Mouse (Mus musculus) R1 (cell line): ENCODE data around the gene Sept9.

Source experiments
- DNase-seq: peaks from one replicate; pipeline ENCODE4 v3.0.0-alpha.2; 2018; ENCODE audit warnings: low read depth, low spot score

Sept9 gene

DNA sequence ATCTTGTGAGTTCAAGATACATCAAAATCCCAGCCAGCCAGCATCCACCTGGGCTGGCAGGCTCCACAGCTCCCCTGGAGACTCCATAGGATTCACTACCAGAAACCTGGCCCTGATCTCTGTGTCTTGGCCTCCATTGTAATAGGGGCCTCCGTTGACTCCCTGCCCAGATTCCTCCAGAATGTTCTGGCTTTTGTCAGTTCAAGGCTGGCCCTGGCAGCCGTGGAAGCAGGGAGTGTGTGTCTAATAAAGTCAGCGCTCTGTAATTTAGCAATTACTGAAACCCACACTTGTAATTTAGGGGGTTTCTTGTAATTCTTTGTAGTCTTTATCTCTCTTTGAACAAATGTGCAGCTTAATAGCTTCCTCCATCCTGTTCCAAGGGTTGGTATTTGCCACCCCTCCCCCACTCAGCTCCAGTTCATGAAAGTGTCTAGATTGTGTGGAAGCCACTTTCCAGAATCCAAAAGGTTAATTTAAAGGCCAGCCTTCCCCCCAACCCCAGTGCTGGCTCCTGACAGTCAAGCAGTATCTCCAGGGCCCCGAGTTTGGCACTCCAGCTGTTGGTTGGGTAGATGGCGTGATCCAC, 170.9 kb downstream of the Sept9 start:
- DNase-seq, result no peak

DNA sequence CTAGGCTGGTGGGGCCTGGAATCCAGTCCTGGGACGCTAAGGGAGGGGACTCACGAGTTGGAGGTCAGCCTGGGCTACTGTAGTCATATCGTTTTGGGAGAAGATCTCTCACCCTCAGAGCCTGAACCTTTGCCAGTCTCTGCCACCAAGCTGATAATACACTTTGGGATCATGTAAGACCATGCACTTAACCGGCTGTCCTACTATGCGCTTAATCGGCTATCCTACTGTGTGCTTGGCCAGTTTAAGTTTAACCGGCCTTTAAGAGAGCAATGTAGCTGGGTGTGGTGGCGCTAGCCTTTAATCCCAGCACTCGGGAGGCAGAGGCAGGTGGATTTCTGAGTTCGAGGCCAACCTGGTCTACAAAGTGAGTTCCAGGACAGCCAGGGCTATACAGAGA, 173.1 kb downstream of the Sept9 start:
- no peak for DNase-seq

DNA sequence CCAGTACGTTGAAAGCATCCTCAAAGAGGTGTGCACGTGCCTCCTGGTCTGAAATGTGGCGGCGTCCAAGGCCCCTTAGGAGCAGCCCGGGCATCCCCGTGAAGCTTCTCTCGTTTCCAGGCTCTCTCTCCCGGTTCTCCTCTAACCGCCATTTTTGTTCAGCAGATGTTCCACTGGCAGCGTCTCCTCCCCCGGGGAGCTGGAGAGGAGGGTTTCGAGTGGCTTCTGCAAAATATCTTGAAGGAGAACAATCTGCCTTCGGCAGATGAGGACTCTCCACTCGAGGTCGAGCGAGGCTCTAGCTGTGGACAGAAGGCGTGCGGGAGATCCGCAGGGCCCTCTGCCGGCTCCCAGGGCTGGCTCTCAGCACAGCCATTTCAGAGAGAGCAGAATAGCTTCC, 173.7 kb downstream of the Sept9 start:
- peak; percentile 46 for DNase-seq

DNA sequence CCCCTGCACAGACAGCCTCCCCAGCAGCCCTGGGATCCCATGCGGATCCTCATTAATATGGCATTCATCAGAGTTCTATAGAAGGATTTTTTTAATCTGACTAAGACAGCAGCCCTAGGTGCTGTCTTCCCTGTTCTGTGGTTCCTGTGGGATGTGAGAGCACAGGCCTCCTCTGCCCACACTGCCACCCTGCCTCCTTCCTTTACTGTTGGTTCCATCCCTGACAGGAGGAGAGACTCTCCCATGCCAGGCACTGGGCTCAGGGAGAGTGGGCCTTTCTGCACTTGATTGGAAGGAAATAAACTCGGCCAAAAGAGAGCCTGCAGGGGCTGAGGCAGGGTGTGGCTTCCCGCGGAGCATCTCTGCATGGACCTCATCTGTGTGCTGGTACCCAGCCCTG, 174.4 kb downstream of the Sept9 start:
- no peak for DNase-seq

DNA sequence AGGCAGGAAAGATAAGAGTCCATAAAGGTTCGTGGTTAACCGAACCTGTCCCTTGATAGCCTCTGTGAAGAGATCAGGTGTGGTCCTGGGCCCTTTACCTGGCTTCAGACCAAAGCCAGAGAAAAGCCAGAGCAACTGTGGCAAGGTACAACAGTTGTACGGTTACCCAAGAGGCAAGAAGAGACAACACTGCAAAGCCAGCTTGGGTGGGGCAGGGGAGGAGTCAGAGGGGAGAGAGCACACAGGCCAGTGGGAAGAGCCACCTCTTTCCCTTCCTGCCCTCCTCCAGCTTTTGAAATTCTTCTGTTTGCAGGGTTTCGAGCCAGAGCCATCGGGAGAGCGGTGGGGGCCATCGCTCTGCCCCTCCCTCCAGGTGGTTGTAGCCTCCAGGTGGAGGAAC, 174.8 kb downstream of the Sept9 start:
- DNase-seq, result peak; percentile 29

DNA sequence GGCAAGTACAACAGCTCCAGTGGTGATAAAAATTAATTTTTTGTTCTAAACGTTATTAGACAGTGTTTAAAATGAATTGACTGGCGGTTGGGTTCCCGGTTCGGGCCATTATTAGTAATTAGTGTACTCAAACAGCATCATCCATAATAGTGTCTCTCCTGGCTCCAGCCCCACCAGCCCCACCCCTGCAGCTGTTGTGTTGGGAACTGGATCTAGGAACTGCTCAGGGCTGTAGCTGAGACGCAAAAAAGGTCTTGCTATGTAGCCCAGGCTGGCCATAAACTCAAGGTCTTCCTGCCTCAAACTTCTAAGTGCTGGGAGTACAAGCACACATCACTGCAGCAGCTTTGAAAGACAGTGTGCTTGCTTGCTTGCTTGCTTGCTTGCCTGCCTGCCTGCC, 180.3 kb downstream of the Sept9 start:
- DNase-seq, result no peak

DNA sequence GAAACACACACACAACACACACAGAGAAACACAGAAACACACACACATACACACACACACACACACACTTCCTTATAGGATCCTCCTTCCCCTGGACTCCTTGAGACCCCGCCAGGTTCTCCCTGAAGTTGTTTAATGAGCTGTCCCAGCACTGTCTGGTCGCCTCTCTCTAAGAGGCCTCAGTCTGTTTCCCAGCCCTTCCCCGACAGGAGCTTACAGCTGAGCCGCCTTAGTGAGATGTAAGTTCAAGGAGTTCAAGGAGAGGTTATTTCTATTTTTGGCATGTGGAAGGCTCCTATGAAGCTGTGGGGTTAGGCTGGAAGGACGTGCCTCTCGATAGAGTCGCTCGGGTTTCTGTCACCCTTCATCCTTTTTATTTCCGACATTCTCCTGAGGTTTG, 184.8 kb downstream of the Sept9 start:
- DNase-seq, result no peak

DNA sequence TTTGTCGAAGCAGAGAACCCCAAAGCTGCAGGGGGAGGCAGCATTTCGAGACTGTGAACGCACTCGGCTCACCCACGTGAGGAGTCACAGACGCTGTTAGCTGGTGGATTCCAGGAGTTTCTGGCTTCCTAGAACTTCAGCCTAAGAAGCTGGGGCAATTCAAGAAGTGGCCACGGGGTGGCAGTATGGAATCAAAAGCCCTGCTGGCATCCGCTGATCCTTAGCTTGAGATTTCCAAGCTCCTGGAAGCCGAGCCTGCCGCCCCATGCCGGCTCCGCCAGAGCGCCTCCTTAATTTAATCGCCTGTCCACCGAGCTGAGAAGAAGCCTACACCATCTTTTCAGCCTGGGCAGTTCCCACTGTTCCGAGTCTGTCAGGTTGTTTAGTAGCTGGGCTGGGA, 185.4 kb downstream of the Sept9 start:
- DNase-seq, result peak; percentile 93

DNA sequence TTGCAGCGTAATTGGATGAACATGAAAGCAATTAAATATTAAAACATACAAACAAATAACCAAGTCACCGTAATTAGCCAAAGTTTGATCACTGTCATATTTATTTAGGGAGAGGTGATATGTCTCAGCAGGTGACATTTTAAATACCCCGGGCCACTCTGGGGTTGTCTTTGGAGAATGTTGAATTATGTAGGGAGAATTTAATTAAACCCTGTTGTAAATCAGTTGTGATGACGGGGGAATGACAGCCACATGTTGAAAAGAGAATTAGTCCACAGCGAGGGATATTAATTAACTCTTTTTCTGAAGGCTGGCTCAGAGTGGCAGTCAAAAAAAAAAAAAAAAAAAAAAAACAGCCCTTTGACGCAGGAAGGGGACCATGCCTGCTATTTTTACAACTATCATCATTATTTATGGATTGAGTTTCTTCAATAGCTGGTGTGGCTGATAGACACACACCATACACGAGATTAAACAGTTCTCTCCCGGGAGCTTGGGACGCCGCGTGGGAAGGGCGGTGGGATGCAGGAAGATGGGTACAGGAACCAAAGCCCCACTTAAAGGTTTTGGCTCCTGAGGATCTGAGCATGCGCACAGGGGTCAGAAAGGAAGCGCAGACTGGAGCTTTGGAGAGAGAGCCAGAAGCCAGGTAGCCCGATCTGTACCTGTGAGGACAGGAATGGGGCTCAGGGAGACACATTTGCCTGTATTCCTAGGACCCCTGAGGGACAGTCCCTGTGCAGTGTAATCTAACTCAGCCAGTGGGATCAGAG, 186.1 kb downstream of the Sept9 start:
- peak; percentile 29 for DNase-seq

DNA sequence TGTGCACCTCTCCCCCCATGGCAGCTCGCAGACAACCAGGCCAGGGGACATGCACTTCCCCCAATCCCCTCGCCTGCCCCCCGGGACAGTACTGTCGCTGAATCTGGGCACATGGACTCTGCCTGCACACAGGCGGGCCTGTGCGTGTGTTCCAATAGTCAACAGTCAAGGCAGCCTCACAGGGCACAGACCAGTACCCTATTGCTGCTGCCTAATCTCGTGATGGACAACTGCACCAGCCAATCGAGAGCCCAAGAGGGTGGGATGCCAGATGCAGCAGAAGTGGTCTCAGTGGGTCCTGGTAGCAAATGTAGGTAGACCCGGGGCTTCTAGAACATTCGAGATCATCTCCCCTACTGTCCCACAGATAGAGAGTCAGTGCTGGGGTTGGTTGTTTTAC, 187.8 kb downstream of the Sept9 start:
- peak; percentile 84 for DNase-seq

DNA sequence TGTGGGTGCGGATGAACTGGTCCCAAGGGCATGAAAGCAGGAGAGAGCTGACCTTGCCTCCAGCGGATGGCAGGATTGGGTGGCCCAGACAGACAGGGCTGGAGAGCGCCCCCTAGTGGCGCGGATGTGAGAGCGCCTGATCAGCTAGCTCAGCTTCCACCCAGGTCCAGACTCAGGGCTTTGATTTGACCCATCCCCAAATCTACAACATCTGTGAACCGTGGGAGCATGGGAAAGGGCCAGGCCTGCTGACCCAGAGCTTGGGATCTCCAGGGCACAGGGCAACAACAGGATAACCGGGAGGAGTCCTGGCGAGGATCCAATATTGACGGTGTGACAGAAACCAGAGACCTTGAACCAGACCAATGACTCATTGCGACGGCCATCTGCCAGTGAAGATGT, 190.5 kb downstream of the Sept9 start:
- peak; percentile 78 for DNase-seq

DNA sequence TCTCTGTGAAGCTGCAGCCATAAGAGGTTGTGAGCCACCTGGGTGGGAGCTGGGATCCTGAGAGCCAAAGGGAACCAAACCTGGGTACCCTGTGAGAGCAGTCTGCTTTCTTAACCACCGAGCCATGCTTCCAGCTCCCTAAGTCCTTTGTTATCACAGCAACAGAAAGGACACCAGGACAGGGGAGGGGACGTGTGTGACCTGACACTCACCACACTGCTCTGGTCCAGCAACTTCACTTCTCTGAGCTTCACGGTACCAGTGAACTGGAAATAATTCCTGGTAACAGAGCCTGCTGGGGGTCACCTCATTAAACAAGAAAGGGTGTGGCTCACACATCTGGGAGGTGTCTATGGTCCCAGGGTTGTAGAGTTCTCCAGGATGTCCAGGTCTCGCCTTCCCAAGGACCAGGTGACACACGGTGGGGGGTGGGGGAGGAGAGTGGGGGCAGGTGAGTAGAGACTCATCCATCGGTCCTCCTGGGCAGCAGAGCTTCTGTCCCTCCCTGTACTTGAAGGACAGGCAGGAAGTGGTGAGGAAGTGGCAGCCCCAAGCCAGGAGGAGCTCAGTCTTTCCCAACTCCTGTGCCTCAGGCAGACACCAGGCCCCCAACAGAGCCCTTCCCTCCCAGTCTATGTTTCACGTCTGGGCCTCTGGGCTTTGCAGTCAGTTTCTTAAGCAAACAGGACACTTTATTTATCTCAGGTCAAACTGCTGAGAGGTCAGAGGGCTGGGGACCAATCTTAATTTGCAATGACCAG, 191.5 kb downstream of the Sept9 start:
- DNase-seq, result no peak

DNA sequence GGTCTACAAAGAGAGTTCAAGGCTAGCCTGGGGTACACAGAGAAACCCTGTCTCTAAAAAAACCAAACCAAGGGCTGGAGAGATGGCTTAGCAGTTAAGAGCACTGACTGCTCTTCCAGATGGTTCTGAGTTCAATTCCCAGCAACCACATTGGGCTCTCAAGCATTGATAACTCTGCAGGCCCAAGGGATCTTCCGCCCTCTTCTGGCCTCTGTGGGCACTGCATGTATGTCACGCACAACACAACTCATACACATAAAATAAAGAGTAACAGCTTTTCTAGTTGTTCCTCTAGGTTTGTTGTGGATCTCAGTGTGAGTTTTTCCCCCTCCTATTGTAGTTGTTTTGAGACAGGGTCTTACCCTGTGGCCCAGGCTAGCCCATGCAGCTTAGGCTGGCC, 192.8 kb downstream of the Sept9 start:
- DNase-seq, result peak; percentile 79

DNA sequence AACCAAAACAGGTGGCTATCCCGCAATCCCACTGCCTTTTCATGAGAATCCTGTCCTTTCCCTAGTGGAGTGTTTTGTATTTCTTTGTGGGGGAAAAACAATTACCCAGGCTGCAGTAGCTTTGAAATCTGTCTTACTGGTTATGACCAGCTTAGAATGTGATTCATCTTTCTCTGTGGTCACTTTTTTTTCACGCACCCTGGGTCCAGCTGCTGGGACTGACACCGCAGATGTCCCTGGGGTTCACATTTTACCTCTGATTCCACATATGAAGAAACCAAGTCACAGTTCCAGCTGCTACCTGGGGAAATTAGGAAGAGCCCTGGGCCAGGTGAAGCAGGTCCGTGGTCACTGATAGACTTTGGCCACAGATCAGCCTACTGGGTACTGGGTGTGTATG, 194.3 kb downstream of the Sept9 start:
- no peak for DNase-seq

DNA sequence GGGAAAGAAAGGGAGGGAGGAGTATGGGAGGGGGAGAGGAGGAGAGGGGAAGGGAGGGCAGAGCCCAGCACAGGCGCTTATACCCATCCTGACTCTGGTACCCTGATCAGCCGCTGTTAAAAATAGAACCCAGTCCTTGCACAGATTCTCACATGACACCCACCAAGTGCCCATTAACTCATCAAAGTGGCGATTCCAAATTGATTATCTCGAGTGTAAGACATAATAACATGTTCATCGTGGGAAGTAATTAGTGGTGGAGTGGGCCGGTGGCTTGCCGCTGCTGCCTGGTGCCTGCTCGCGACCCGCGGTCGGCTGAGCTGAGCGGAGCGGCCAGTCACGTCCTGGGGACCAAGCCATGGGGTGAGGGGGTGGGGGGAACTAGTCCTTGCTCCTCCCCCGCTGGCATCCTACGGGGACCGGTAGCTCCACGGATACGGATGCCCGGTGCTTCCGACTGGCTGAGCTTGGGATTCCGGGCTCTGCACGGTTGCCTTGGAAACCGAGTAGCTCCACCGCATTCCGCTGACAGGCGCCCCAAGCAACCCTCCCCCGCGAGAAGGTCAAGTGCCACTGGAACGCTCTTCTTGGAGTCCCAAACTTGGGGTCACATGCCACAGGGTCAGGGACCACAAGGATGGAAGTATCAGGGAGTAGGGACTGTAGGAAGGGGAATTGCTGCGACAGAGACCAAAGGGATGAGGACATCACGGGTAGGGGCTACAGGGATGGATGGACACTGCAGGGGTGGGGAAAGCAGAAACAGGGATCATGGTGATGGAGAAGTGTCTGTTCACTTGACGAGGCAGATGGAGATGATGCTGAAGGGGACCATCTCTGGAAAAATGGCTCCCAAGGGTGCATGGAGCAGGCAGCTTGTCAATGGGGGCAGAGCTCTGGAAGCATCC, 195.0 kb downstream of the Sept9 start:
- peak; percentile 66 for DNase-seq

DNA sequence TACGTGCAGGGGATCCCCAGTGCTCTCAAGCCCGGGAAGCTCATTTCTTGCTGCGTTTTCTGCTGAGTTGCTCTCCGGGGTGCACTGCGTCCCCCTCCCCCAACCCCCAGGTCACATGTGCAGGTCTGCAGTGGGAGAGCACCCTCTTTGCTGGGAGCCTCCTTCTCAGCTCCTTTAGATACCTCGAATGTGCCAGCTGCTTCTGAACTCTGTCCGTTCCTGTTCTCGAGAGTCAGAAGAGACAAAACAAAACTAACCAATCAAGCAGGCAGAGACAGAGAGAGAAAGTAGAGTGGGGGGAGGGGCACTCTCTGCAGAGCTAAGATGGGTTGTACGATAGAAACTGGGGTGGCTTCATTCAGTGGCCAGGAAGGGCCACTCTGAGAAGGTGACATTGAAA, 195.8 kb downstream of the Sept9 start:
- no peak for DNase-seq

DNA sequence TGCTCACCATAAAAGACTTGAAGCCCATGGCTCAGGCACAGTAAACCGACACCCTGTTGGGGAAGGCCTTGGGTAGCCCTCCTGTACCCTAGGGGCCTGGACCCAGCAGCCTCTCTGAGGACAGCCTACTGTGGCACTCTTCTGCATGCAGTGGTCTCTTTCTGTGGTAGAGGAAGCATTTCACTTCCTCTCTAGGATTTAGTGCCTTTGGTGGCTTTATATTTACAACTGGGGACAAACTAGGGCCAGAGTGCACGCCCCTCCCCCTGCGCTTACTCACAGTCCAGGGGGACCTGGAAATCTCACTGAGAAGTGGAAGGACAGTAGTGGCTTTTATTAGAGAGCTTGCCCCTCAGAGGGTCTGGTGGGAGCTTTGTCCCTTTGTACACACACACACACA, 197.5 kb downstream of the Sept9 start:
- DNase-seq, result no peak

DNA sequence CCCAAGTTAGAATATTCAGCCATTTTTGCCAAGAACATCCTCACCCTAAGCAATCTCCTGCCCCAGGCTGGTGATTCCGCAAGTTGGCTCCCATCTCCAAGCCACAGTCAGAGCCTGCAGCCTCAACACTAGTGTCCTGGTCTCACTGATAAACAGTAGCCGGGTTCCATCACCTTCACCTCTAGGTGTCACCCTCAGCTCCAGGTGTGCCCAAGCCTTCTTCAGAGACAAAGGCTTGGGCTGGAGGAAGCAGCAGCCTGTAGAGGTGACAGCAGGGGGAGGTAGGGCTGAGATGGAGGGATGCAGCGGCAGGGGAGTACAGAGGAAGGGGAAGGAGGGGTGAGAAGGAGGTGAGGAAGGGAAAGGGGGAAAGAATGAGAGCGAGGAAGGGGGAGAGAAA, 198.3 kb downstream of the Sept9 start:
- peak; percentile 33 for DNase-seq

DNA sequence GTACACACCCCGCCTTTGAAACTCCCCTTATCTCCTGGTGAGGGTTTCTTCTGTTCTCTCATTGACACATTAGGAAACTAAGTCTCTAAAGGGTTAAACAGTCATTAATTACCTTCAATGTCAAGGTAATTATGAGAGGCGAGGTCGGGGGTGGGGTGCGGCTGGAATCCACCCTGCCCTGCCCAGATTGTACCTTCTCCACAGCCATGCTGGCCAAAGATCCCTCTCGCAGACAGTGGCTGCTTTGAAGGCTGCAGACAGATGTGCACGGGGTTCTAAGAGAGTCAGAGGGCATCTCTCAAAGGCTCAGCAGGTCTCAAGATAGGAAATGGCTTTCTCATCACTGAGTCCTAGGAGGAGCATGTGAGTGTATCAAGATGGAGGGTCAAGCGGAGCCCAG, 198.7 kb downstream of the Sept9 start:
- peak; percentile 15 for DNase-seq

DNA sequence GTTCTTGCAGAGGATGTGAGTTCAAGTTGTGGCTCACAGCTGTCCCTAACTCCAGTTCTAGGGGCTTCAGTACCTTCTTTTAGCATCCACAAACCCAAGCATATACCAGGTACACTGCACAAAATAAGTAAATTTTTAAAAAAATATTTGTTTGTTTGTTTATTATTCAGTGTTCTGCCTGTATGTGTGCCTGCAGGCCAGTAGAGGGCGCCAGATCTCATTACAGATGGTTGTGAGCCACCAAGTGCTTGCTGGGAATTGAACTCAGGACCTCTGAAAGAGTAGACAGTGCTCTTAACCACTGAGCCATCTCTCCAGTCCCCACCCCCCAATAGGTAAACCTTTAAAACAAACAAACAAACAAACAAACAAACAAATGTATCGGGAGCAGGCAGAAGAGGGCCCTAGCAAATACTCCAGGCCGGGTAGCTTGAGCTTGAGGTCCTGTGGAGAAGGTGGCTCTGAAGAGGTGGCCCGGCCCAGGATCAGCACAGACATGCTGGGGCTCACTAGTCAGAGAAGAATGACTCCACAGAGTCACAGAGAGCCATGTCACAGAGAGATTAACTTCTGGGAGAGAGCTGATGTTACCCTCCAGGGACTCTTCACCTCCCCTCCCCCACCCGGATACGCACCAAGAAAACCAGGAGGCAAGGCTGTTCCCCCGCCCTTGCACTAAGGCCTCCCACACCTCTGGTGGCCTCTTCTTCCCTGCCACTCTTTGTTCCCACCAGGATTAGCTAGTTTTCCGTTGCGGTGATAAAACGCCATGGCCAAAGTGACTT, 202.3 kb downstream of the Sept9 start:
- DNase-seq, result peak; percentile 76

DNA sequence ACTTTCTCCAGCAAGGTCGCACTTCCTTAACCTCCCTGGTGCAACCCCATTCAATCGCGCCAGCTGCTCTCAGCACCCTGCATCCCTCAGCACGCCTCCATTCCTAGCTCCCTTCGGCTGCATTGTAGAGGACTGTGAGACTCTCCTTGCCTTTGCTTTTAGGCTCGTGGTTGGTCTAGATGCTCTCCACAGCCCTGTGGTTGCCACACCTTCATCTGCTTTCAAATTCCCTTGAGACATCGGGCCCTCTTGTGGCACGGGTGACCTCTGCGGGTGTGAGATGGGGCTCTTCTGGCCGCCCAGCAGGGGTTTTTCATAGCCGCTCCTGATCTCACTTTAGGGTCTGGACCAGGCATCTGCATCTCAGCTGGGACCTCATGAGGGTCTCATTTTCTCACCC, 203.1 kb downstream of the Sept9 start:
- DNase-seq, result peak; percentile 63
